Mouse (Mus musculus) liver, adult 2 months (tissue): Measurements from ENCODE around the gene Fryl.

ENCODE experiments used
- CTCF ChIP-seq: fragments of 200-500 bp; IDR thresholded peaks from 2 replicates; pipeline ENCODE4 v1.5.1; 2011; ENCODE audit warnings: low read depth, low read length, control low read depth
- POLR2A ChIP-seq: fragments of 200-500 bp; IDR thresholded peaks from 2 replicates; pipeline ENCODE4 v1.6.1; 2011; ENCODE audit warnings: low read length, control low read depth; ENCODE audit not compliant: insufficient read depth; ENCODE audit errors: extremely low read depth

- TF ChIP-seq CTCF = no peak
- no peak for TF ChIP-seq POLR2A
These were observed 223.9 kb downstream of the Fryl start for GRCm38 (mm10) chr5:73032481-73032880.
